Mouse (Mus musculus): ENCODE measurements around the gene Wapl. TPM values are rescaled to one million over a fixed set of nuclear protein-coding genes. Genes with fewer than 3 reads are reported as not detected.

Wapl gene
- polyA plus RNA-seq, 1 experiment from 2014 or later, result 24.9 TPM

GRCm38 (mm10) chr14:34774231-34774630 lies 100.5 kb downstream of the Wapl start:
- no peak overlapping the region for H3K9ac ChIP-seq
- no peaks in the 10 kb centered on the region for H3K27me3 ChIP-seq
- DNase-seq (no peak), ATAC-seq (ENCODE audit: low read depth) (no peak)
- no peak overlapping the region for H3K4me2 ChIP-seq
- 71% methylated on average over 6 of the region's 6 CpGs for WGBS (ENCODE audit: insufficient replicate concordance)
- no peaks in the 10 kb centered on the region for H3K9me3 ChIP-seq (replicated peaks)
- H3K27ac ChIP-seq, result no peak overlapping the region
- no peak overlapping the region for H3K4me3 ChIP-seq (replicated peaks)
- H3K4me1 ChIP-seq (replicated peaks), result peaks cover 26% of the 10 kb centered on the region
- H3K36me3 ChIP-seq, result no peaks in the 10 kb centered on the region

GRCm38 (mm10) chr14:34776719-34777385 lies 103.1 kb downstream of the Wapl start:
- no peak for ATAC-seq (ENCODE audit: low read depth)
- Histone ChIP-seq H3K27ac (no peak overlapping the region), H3K36me3 (no peaks in the 10 kb centered on the region), H3K9ac (no peak overlapping the region), H3K27me3 (no peaks in the 10 kb centered on the region), H3K4me2 (no peak overlapping the region), H3K4me3 (replicated peaks) (no peak overlapping the region), H3K4me1 (replicated peaks) (0 out of 2 replicates have a peak, but pooled peaks cover 4% of the 10 kb centered on the region), H3K9me3 (replicated peaks) (no peaks in the 10 kb centered on the region)
- 72% methylated on average over 12 of the region's 12 CpGs for WGBS (ENCODE audit: insufficient replicate concordance)
- DNase-seq, result no peak

DNA sequence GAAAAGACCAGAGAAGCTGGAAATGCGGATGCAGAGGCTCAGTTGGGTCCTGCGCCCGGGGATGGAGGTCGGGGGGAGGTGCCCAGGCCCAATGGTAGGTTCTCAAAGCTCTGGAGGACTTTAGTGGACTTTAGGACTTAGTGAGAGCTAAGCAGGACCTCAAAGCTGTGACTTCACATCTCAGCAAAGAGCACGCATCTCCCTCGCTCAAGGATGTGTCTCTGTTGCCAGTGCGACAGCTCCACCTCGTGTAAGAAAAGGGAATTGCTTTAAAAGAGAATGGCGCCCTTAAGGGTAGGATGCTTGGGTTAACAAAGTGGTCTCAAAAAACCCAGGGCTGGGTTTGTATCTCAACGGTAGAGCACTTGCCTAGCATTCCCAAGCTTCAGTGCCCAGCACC lies 104.1 kb downstream of the Wapl start:
- no peak overlapping the region for H3K4me3 ChIP-seq (replicated peaks)
- H3K4me1 ChIP-seq (replicated peaks), result no peaks in the 10 kb centered on the region
- no peak overlapping the region for H3K4me2 ChIP-seq
- H3K27ac ChIP-seq, result no peak overlapping the region
- no peak for ATAC-seq (ENCODE audit: low read depth)
- whole genome bisulfite sequencing (ENCODE audit: insufficient replicate concordance), result 15% methylated on average over 10 of the region's 10 CpGs
- no peaks in the 10 kb centered on the region for H3K36me3 ChIP-seq
- DNase-seq, result no peak
- H3K9ac ChIP-seq, result no peak overlapping the region
- no peaks in the 10 kb centered on the region for H3K9me3 ChIP-seq (replicated peaks)
- no peaks in the 10 kb centered on the region for H3K27me3 ChIP-seq

DNA sequence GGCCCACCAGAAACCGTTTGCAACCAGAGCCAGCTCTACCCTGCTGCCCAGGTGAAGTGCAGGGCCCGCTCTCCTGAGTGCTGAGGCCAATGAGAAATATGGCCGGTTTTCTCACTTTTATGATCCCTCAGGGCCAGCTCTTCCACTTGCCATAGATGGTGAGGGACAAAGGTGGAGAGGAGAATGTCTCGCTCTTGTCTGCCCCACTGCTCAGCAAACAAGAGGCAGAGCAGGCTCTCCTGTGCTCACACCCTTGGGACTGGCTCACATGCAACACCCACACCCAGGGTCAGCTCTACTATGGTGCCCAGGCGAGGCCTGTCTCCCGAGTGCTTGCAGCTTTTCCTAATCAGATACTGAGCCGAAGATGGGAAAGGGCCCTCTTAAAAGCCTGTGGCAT lies 105.0 kb downstream of the Wapl start:
- no peak overlapping the region for H3K9ac ChIP-seq
- no peak for ATAC-seq (ENCODE audit: low read depth)
- WGBS (ENCODE audit: insufficient replicate concordance), result 64% methylated on average over 7 of the region's 7 CpGs
- DNase-seq, result no peak
- H3K4me3 ChIP-seq (replicated peaks), result no peak overlapping the region
- no peak overlapping the region for H3K4me2 ChIP-seq
- H3K9me3 ChIP-seq (replicated peaks), result no peaks in the 10 kb centered on the region
- H3K4me1 ChIP-seq (replicated peaks), result no peaks in the 10 kb centered on the region
- H3K27ac ChIP-seq, result no peak overlapping the region
- no peaks in the 10 kb centered on the region for H3K27me3 ChIP-seq
- no peaks in the 10 kb centered on the region for H3K36me3 ChIP-seq

- Histone ChIP-seq H3K9ac (no peak overlapping the region), H3K4me3 (replicated peaks) (no peak overlapping the region), H3K36me3 (no peaks in the 10 kb centered on the region), H3K4me2 (no peak overlapping the region), H3K27ac (no peak overlapping the region), H3K4me1 (replicated peaks) (no peaks in the 10 kb centered on the region), H3K9me3 (replicated peaks) (no peaks in the 10 kb centered on the region), H3K27me3 (no peaks in the 10 kb centered on the region)
- no peak for DNase-seq
- 58% methylated on average over 1 of the region's 1 CpGs for WGBS (ENCODE audit: insufficient replicate concordance)
- no peak for ATAC-seq (ENCODE audit: low read depth)
Observed at GRCm38 (mm10) chr14:34793406-34794037, 119.8 kb downstream of the Wapl start.

Other genes starting within 250 kb of the Wapl start
- gene Bmpr1a, start 170.6 kb upstream of the Wapl start, polyA plus RNA-seq (2015; fragmentation: Nextera tagmentation; extraction: Ambion mirVana), result 3.4 and 5.0 TPM in 2 replicates
- gene 9230112D13Rik, start 151.1 kb upstream of the Wapl start, polyA plus RNA-seq (2015; fragmentation: Nextera tagmentation; extraction: Ambion mirVana), result not detected in 2 replicates
- 0.54 and 0.59 TPM in 2 replicates for gene Ldb3, start 85.2 kb upstream of the Wapl start, polyA plus RNA-seq (2015; fragmentation: Nextera tagmentation; extraction: Ambion mirVana)
- gene Opn4, start 73.8 kb upstream of the Wapl start, polyA plus RNA-seq (2015; fragmentation: Nextera tagmentation; extraction: Ambion mirVana), result not detected in 2 replicates
- gene Grid1, start 146.2 kb downstream of the Wapl start, polyA plus RNA-seq (2015; fragmentation: Nextera tagmentation; extraction: Ambion mirVana), result 0.07 and 0.15 TPM in 2 replicates